Mouse (Mus musculus) thymus, adult 2 months (tissue): Measurements from ENCODE around the gene Sox1.

Experiments used
- CTCF ChIP-seq: fragments of 200-500 bp; IDR thresholded peaks from 2 replicates; pipeline ENCODE4 v1.5.1; 2012; ENCODE audit warnings: mild to moderate bottlenecking, control low read depth, low read length, moderate library complexity, borderline replicate concordance; ENCODE audit not compliant: control insufficient read depth, poor library complexity, insufficient read depth; ENCODE audit errors: extremely low read depth
- POLR2A ChIP-seq: fragments of 200-500 bp; IDR thresholded peaks from 2 replicates; pipeline ENCODE4 v1.6.1; 2012; ENCODE audit warnings: mild to moderate bottlenecking, low read length, control low read depth, moderate library complexity; ENCODE audit not compliant: control insufficient read depth, poor library complexity, insufficient read depth; ENCODE audit errors: extremely low read depth

- TF ChIP-seq POLR2A = no peak
- TF ChIP-seq CTCF = no peak
Observed at GRCm38 (mm10) chr8:12397346-12397925, 2.3 kb downstream of the Sox1 start.
